Mouse (Mus musculus) bone marrow macrophage, adult 2 months (primary cell): Measurements from ENCODE around the gene Nipal4.

ENCODE experiments used
- CTCF ChIP-seq: IDR thresholded peaks from 2 replicates; pipeline ENCODE4 v1.5.1; 2012; ENCODE audit warnings: low read depth, mild to moderate bottlenecking, low read length, moderate library complexity
- POLR2A ChIP-seq: IDR thresholded peaks from 2 replicates; pipeline ENCODE4 v1.6.1; 2012; ENCODE audit warnings: mild to moderate bottlenecking, low read depth, low read length, borderline replicate concordance

DNA sequence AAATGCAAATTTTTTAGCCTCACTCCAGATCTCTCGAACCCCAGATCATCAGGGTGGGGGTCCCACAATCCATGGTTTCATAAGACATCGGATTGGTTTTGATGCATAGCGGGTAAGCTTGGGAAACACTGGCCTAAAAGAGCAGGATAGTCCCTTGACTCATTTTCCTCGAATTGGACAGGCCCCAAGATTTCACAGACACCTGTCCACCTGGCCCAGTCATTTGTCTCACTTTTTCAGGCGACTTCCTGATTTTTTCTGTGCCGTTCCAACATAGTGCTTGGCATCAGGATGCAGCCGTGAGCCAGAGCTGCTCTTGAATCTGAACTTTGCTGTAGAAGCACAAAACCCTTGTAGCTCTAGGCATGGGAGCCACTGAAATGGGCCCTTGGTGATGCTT, 52.1 kb downstream of the Nipal4 start:
- TF ChIP-seq CTCF (no peak), POLR2A (no peak)
